Mouse (Mus musculus): Measurements from ENCODE around the gene Tpx2.

The Tpx2 gene

GRCm38 (mm10) chr2:152859501-152859900 lies 11.7 kb downstream of the Tpx2 start:
- in situ Hi-C loops (cut with MboI; ENCODE audit: low sequenced_read_pairs), result no loop called here

- in situ Hi-C loops (cut with MboI; ENCODE audit: low sequenced_read_pairs), result no loop called here
These were observed 14.1 kb downstream of the Tpx2 start for GRCm38 (mm10) chr2:152861891-152862290.

- in situ Hi-C loops (cut with MboI; ENCODE audit: low sequenced_read_pairs), result no loop called here
These were observed 14.9 kb downstream of the Tpx2 start for GRCm38 (mm10) chr2:152862638-152863037.

- in situ Hi-C loops (cut with MboI; ENCODE audit: low sequenced_read_pairs), result no loop called here
These were observed 15.6 kb downstream of the Tpx2 start for GRCm38 (mm10) chr2:152863346-152863745.

- in situ Hi-C loops (cut with MboI; ENCODE audit: low sequenced_read_pairs), result no loop called here
These were observed 30.5 kb downstream of the Tpx2 start for GRCm38 (mm10) chr2:152878239-152878638.

- in situ Hi-C loops (cut with MboI; ENCODE audit: low sequenced_read_pairs), result no loop called here
These were observed 33.1 kb downstream of the Tpx2 start for GRCm38 (mm10) chr2:152880898-152881297.

GRCm38 (mm10) chr2:152884101-152884645 lies 36.4 kb downstream of the Tpx2 start:
- in situ Hi-C loops (cut with MboI; ENCODE audit: low sequenced_read_pairs), result no loop called here

GRCm38 (mm10) chr2:152887230-152887629 lies 39.5 kb downstream of the Tpx2 start:
- in situ Hi-C loops (cut with MboI; ENCODE audit: low sequenced_read_pairs), result no loop called here

GRCm38 (mm10) chr2:152888774-152889173 lies 41.0 kb downstream of the Tpx2 start:
- in situ Hi-C loops (cut with MboI; ENCODE audit: low sequenced_read_pairs), result no loop called here

GRCm38 (mm10) chr2:152895834-152896233 lies 48.1 kb downstream of the Tpx2 start:
- in situ Hi-C loops (cut with MboI; ENCODE audit: low sequenced_read_pairs), result no loop called here

GRCm38 (mm10) chr2:152896926-152897325 lies 49.2 kb downstream of the Tpx2 start:
- in situ Hi-C loops (cut with MboI; ENCODE audit: low sequenced_read_pairs), result no loop called here

GRCm38 (mm10) chr2:152899011-152899410 lies 51.2 kb downstream of the Tpx2 start:
- in situ Hi-C loops (cut with MboI; ENCODE audit: low sequenced_read_pairs), result no loop called here

GRCm38 (mm10) chr2:152901296-152901695 lies 53.5 kb downstream of the Tpx2 start:
- in situ Hi-C loops (cut with MboI; ENCODE audit: low sequenced_read_pairs), result loop anchor here (25.0 kb wide), 1 partner anchor 511 kb away; no protein-coding TSS in a partner anchor

- in situ Hi-C loops (cut with MboI; ENCODE audit: low sequenced_read_pairs), result loop anchor here (25.0 kb wide), 1 partner anchor 510 kb away; no protein-coding TSS in a partner anchor
These were observed 54.9 kb downstream of the Tpx2 start for GRCm38 (mm10) chr2:152902658-152903057.

GRCm38 (mm10) chr2:152903586-152903985 lies 55.8 kb downstream of the Tpx2 start:
- in situ Hi-C loops (cut with MboI; ENCODE audit: low sequenced_read_pairs), result loop anchor here (25.0 kb wide), 1 partner anchor 509 kb away; no protein-coding TSS in a partner anchor

- in situ Hi-C loops (cut with MboI; ENCODE audit: low sequenced_read_pairs), result loop anchor here (25.0 kb wide), 1 partner anchor 508 kb away; no protein-coding TSS in a partner anchor
These were observed 56.4 kb downstream of the Tpx2 start for GRCm38 (mm10) chr2:152904127-152904643.

GRCm38 (mm10) chr2:152905036-152905829 lies 57.5 kb downstream of the Tpx2 start:
- in situ Hi-C loops (cut with MboI; ENCODE audit: low sequenced_read_pairs), result loop anchor here (25.0 kb wide), 1 partner anchor 507 kb away; no protein-coding TSS in a partner anchor

- in situ Hi-C loops (cut with MboI; ENCODE audit: low sequenced_read_pairs), result loop anchor here (25.0 kb wide), 1 partner anchor 506 kb away; no protein-coding TSS in a partner anchor
These were observed 58.7 kb downstream of the Tpx2 start for GRCm38 (mm10) chr2:152906274-152907037.

GRCm38 (mm10) chr2:152907114-152907943 lies 59.6 kb downstream of the Tpx2 start:
- in situ Hi-C loops (cut with MboI; ENCODE audit: low sequenced_read_pairs), result loop anchor here (25.0 kb wide), 1 partner anchor 505 kb away; no protein-coding TSS in a partner anchor

GRCm38 (mm10) chr2:152909848-152910247 lies 62.1 kb downstream of the Tpx2 start:
- in situ Hi-C loops (cut with MboI; ENCODE audit: low sequenced_read_pairs), result loop anchor here (10.0 to 25.0 kb wide), 2 partner anchors 235 to 502 kb away; no protein-coding TSS in a partner anchor
